Mouse (Mus musculus) CH12.LX (cell line): ENCODE measurements around the gene Zfp874b. TPM values are rescaled to one million over a fixed set of nuclear protein-coding genes. Genes with fewer than 3 reads are reported as not detected.

ENCODE experiments used
- DNase-seq: peaks from one replicate; pipeline ENCODE4 v3.0.0-alpha.2; 2013; ENCODE audit errors: extremely low read depth
- H3K27ac ChIP-seq: 2 replicates; pipeline ENCODE4 v1.5.1; 2012; ENCODE audit warnings: low read depth, mild to moderate bottlenecking, control low read depth, moderate library complexity; ENCODE audit not compliant: insufficient read depth
- H3K27me3 ChIP-seq: replicated peaks from 2 replicates; pipeline ENCODE3; 2012; ENCODE audit warnings: inconsistent platforms
- H3K36me3 ChIP-seq, 2 experiments: replicated peaks in 1 of 2; 2 replicates each; pipeline versions ENCODE3 to v1.6.1; 2012; ENCODE audit warnings: inconsistent platforms in 1 of 2, low read length in 1 of 2, mild to moderate bottlenecking in 1 of 2, mixed read lengths in 1 of 2, moderate library complexity in 1 of 2; ENCODE audit not compliant: control insufficient read depth in 1 of 2, insufficient read depth in 1 of 2
- H3K4me1 ChIP-seq, 2 experiments: 2 replicates each; pipeline ENCODE4 v1.6.1; 2012; ENCODE audit warnings: inconsistent platforms in 1 of 2, moderate library complexity in 1 of 2; ENCODE audit not compliant: insufficient read depth in 2 of 2, control insufficient read depth in 1 of 2
- H3K4me2 ChIP-seq: 2 replicates; pipeline ENCODE4 v1.6.1; 2012; ENCODE audit warnings: low read depth, mild to moderate bottlenecking, control low read depth; ENCODE audit not compliant: poor library complexity, insufficient read depth, severe bottlenecking
- H3K4me3 ChIP-seq, 3 experiments: fragments of 150-350 bp in 1 of 3; sonication (generic) in 1 of 3; replicated peaks in 1 of 3; 2 replicates each; pipeline versions ENCODE3 to v1.5.1; 2011 to 2012; ENCODE audit warnings: low read depth in 2 of 3, low read length in 2 of 3, mild to moderate bottlenecking in 2 of 3, moderate library complexity in 2 of 3, control low read depth in 1 of 3, improper control_type of control experiment in 1 of 3, inconsistent platforms in 1 of 3, mixed read lengths in 1 of 3; ENCODE audit not compliant: poor library complexity in 1 of 3
- H3K79me2 ChIP-seq: replicated peaks from 2 replicates; pipeline ENCODE4 v1.6.1; 2012; ENCODE audit warnings: mild to moderate bottlenecking, moderate library complexity; ENCODE audit not compliant: control insufficient read depth, poor library complexity, insufficient read depth, severe bottlenecking; ENCODE audit errors: extremely low read depth
- H3K9ac ChIP-seq: 2 replicates; pipeline ENCODE4 v1.6.1; 2012; ENCODE audit warnings: low read depth, mild to moderate bottlenecking, control low read depth, moderate library complexity; ENCODE audit not compliant: insufficient read depth
- H3K9me3 ChIP-seq: replicated peaks from 2 replicates; pipeline ENCODE3; 2012; ENCODE audit warnings: low read length, inconsistent platforms, mixed read lengths
- CHD2 ChIP-seq: IDR thresholded peaks from 2 replicates; pipeline ENCODE4 v1.6.1; 2011; ENCODE audit warnings: low read length, improper control_type of control experiment
- CTCF ChIP-seq, 2 experiments: IDR thresholded peaks in 1 of 2; conservative IDR thresholded peaks in 1 of 2; 2 replicates each; pipeline ENCODE4 v1.5.1; 2011 to 2012; ENCODE audit warnings: low read depth in 2 of 2, low read length in 2 of 2, improper control_type of control experiment in 1 of 2, inconsistent platforms in 1 of 2, mild to moderate bottlenecking in 1 of 2, moderate library complexity in 1 of 2
- E2F4 ChIP-seq: IDR thresholded peaks from 2 replicates; pipeline ENCODE4 v1.6.1; 2011; ENCODE audit warnings: low read depth, low read length, improper control_type of control experiment; ENCODE audit not compliant: insufficient replicate concordance
- ELF1 ChIP-seq: IDR thresholded peaks from 2 replicates; pipeline ENCODE4 v1.6.1; 2014; ENCODE audit warnings: low read depth, mild to moderate bottlenecking, inconsistent platforms, low read length, improper control_type of control experiment
- EP300 ChIP-seq: IDR thresholded peaks from 2 replicates; pipeline ENCODE4 v1.6.1; 2011; ENCODE audit warnings: low read length, improper control_type of control experiment
- ETS1 ChIP-seq: conservative IDR thresholded peaks from 2 replicates; pipeline ENCODE4 v1.6.1; 2012; ENCODE audit warnings: low read depth, mild to moderate bottlenecking, inconsistent platforms, low read length, improper control_type of control experiment, moderate library complexity
- GABPA ChIP-seq: IDR thresholded peaks from 2 replicates; pipeline ENCODE4 v1.6.1; 2012; ENCODE audit warnings: low read depth, low read length, improper control_type of control experiment, inconsistent platforms; ENCODE audit not compliant: insufficient replicate concordance
- HCFC1 ChIP-seq: IDR thresholded peaks from 2 replicates; pipeline ENCODE4 v1.6.1; 2012; ENCODE audit warnings: low read depth, mild to moderate bottlenecking, inconsistent platforms, low read length, improper control_type of control experiment
- JUND ChIP-seq: conservative IDR thresholded peaks from 2 replicates; pipeline ENCODE4 v1.6.1; 2011; ENCODE audit warnings: low read depth, low read length, improper control_type of control experiment
- MAZ ChIP-seq: IDR thresholded peaks from 2 replicates; pipeline ENCODE4 v1.6.1; 2012; ENCODE audit warnings: low read depth, mild to moderate bottlenecking, inconsistent platforms, low read length, improper control_type of control experiment, moderate library complexity
- MEF2A ChIP-seq: IDR thresholded peaks from 2 replicates; pipeline ENCODE4 v1.6.1; 2014; ENCODE audit warnings: low read depth, mild to moderate bottlenecking, inconsistent platforms, low read length, improper control_type of control experiment, borderline replicate concordance
- MXI1 ChIP-seq: IDR thresholded peaks from 2 replicates; pipeline ENCODE4 v1.6.1; 2011; ENCODE audit warnings: mild to moderate bottlenecking, low read depth, low read length, improper control_type of control experiment
- MYC ChIP-seq: IDR thresholded peaks from 2 replicates; pipeline ENCODE4 v1.6.1; 2011; ENCODE audit warnings: low read depth, mild to moderate bottlenecking, improper control_type of control experiment, low read length
- NRF1 ChIP-seq: IDR thresholded peaks from 2 replicates; pipeline ENCODE4 v1.6.1; 2014; ENCODE audit warnings: low read depth, mild to moderate bottlenecking, inconsistent platforms, low read length, improper control_type of control experiment, moderate library complexity
- PAX5 ChIP-seq: IDR thresholded peaks from 2 replicates; pipeline ENCODE4 v1.6.1; 2012; ENCODE audit warnings: low read length, inconsistent platforms, mixed read lengths
- POLR2A ChIP-seq: IDR thresholded peaks from 2 replicates; pipeline ENCODE4 v1.6.1; 2011; ENCODE audit warnings: low read depth, mild to moderate bottlenecking, improper control_type of control experiment, low read length
- POLR2AphosphoS2 ChIP-seq: IDR thresholded peaks from 2 replicates; pipeline ENCODE4 v1.6.1; 2011; ENCODE audit warnings: low read depth, low read length, improper control_type of control experiment
- RAD21 ChIP-seq: IDR thresholded peaks from 2 replicates; pipeline ENCODE4 v1.6.1; 2011; ENCODE audit warnings: low read depth, mild to moderate bottlenecking, low read length, improper control_type of control experiment, moderate library complexity
- RCOR1 ChIP-seq: conservative IDR thresholded peaks from 2 replicates; pipeline ENCODE4 v1.6.1; 2012; ENCODE audit warnings: low read depth, mild to moderate bottlenecking, inconsistent platforms, low read length, improper control_type of control experiment
- SMC3 ChIP-seq: IDR thresholded peaks from 2 replicates; pipeline ENCODE4 v1.6.1; 2011; ENCODE audit warnings: low read depth, low read length, improper control_type of control experiment
- TCF12 ChIP-seq: IDR thresholded peaks from 2 replicates; pipeline ENCODE4 v1.6.1; 2014; ENCODE audit warnings: low read depth, mild to moderate bottlenecking, inconsistent platforms, low read length, improper control_type of control experiment
- UBTF ChIP-seq: IDR thresholded peaks from 2 replicates; pipeline ENCODE4 v1.6.1; 2012; ENCODE audit warnings: low read depth, mild to moderate bottlenecking, inconsistent platforms, low read length, improper control_type of control experiment, moderate library complexity
- USF2 ChIP-seq: conservative IDR thresholded peaks from 2 replicates; pipeline ENCODE4 v1.6.1; 2011; ENCODE audit warnings: low read depth, low read length, improper control_type of control experiment
- ZC3H11A ChIP-seq: IDR thresholded peaks from 2 replicates; pipeline ENCODE4 v1.6.1; 2012; ENCODE audit warnings: low read depth, mild to moderate bottlenecking, inconsistent platforms, low read length, improper control_type of control experiment
- ZKSCAN1 ChIP-seq: IDR thresholded peaks from 2 replicates; pipeline ENCODE4 v1.6.1; 2012; ENCODE audit warnings: low read depth, inconsistent platforms, low read length, improper control_type of control experiment, borderline replicate concordance
- ZNF384 ChIP-seq: IDR thresholded peaks from 2 replicates; pipeline ENCODE4 v1.6.1; 2012; ENCODE audit warnings: low read depth, low read length, improper control_type of control experiment, inconsistent platforms
- dilution Hi-C: fragments of 300-500 bp; cut with MboI; formaldehyde crosslinking; loops from 2 replicates; pipeline ENCODE4 v1.14.3; 2020; ENCODE audit warnings: low sequenced_read_pairs; ENCODE audit not compliant: extremely low pct_unique_long_range_greater_than_20kb, extremely low pct_ligation_motif_present
- in situ Hi-C: fragments of 300-500 bp; cut with MboI; formaldehyde crosslinking; loops from 3 replicates; pipeline ENCODE4 v1.14.3; 2019; ENCODE audit warnings: low sequenced_read_pairs, low pct_ligation_motif_present, low pct_unique_long_range_greater_than_20kb, mixed read lengths
- polyA plus RNA-seq: library from polyadenylated mRNA; unstranded; fragments of >175 nt; gene quantifications from 2 replicates; pipeline ENCODE4 v1.2.1, GENCODE M21; 2012; ENCODE audit warnings: low read depth; ENCODE audit not compliant: insufficient read length
- total RNA-seq, 2 experiments: library from RNA; depleted of rRNA; stranded (reverse); fragments of 300-350 nt in 1 of 2; fragments of >200 nt in 1 of 2; gene quantifications; 2 replicates each; pipeline ENCODE4 v1.2.3; 2012 to 2014

Gene Zfp874b
- total and polyA plus RNA-seq, 3 experiments = 1.8 to 8.0 (median 4.8) TPM

GRCm38 (mm10) chr13:67500084-67500719 is 16.1 kb upstream of the Zfp874b start, which contains the start of gene Zfp58 (continued):
- no peak for TF ChIP-seq JUND
- TF ChIP-seq EP300 = no peak
- no peak for TF ChIP-seq MAZ
- TF ChIP-seq ZKSCAN1 = peak; percentile 92
- no peak for TF ChIP-seq POLR2AphosphoS2
- no peak for TF ChIP-seq CHD2
- TF ChIP-seq ETS1 = no peak
- peak; percentile 96 for TF ChIP-seq ELF1
- TF ChIP-seq MYC = no peak; the same call in none of the 2 replicates
- TF ChIP-seq HCFC1 = peak; percentile 97
- no peak for TF ChIP-seq NRF1
- peak; percentile 38; the same call in 1 of the 2 replicates for TF ChIP-seq MEF2A
- TF ChIP-seq USF2 = no peak
- TF ChIP-seq ZNF384 = no peak
- TF ChIP-seq PAX5 = no peak
- peak; percentile 75 for TF ChIP-seq POLR2A
- TF ChIP-seq UBTF = no peak
- TF ChIP-seq E2F4 = no peak
- TF ChIP-seq RCOR1 = no peak
- TF ChIP-seq, all 38 proteins: peak for 14

- in situ Hi-C loops = no loop called here
- Histone ChIP-seq H3K79me2 (peaks cover 7% of the 10 kb centered on the region; the same call in 1 of the 2 replicates), H3K36me3 (peaks cover 29 to 34% of the 10 kb centered on the region in 2 experiments), H3K27me3 (no peaks in the 10 kb centered on the region), H3K4me3 (no peak overlapping the region), H3K9me3 (peaks cover 12% of the 10 kb centered on the region), H3K4me1 (peaks cover 3 to 13% of the 10 kb centered on the region in 2 experiments; a peak in 2 of 4 replicates), H3K27ac (no peak overlapping the region), H3K4me2 (no peak overlapping the region), H3K9ac (no peak overlapping the region)
- TF ChIP-seq MXI1 = no peak
- no peak for TF ChIP-seq RAD21
- no peak for TF ChIP-seq UBTF
- no peak for TF ChIP-seq E2F4
- no peak for TF ChIP-seq USF2
- no peak for TF ChIP-seq TCF12
- no peak for TF ChIP-seq SMC3
- TF ChIP-seq ZC3H11A = no peak
- TF ChIP-seq CTCF (conservative IDR thresholded peaks at IDR 0.05 in 1 of 2, IDR thresholded peaks at IDR 0.05 in 1 of 2; ENCODE audit: low read depth in 2 of 2, low read length in 2 of 2) = no peak
- TF ChIP-seq GABPA = no peak
- dilution Hi-C loops = no loop called here
- DNase-seq = no peak
Measured at GRCm38 (mm10) chr13:67495631-67496030, 11.6 kb upstream of the Zfp874b start.
